Mouse (Mus musculus) 3T3-L1 (cell line): ENCODE measurements at regions not wholly inside any gene's neighbourhood (a gene's known extent, or its start where the extent isn't known, plus 50 kb on each side); places are given as distances from the start of the nearest gene placed in this dataset.

ENCODE experiments used
- DNase-seq: peaks from one replicate; pipeline ENCODE4 v3.0.0-alpha.2; 2015; ENCODE audit warnings: low read depth, low spot score

DNA sequence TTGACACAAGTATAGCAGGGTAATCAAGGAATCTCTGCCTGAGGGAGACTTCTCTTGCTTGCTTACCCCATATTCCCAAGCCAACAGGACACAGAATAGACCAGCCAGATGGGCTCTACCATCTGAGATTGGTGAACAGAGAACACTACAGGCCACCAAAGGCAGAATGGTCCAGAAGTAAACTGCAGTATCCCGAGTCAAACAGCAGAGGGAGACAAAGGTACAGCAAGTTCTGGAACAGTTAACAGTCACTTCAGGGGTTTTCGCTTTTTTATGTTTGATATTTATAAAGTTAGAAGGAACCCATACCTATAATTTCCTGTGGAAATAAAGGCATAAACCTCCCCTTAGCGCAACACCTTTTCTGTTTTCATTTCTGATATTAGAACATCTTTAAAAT, 325.5 kb upstream of the 9130204L05Rik start:
- DNase-seq = peak; percentile 62
